Mouse (Mus musculus) left cerebral cortex, postnatal 4 days (tissue): Measurements from ENCODE around the gene Tekt1. TPM values are rescaled to one million over a fixed set of nuclear protein-coding genes. Genes with fewer than 3 reads are reported as not detected.
"Not testable (repeated sequence)": the region's sequence is repeated elsewhere in the genome, so short reads cannot be mapped to it uniquely, and the experiment has no call there.

Experiments
- DNase-seq: peaks from one replicate; pipeline ENCODE4 v3.0.0-alpha.2; 2022
- intact Hi-C: fragments of 180-260 bp; cut with DNase I; formaldehyde crosslinking; loops from one replicate; pipeline ENCODE4 v1.15.1; 2025
- total RNA-seq, 2 experiments: library from RNA; stranded (reverse); gene quantifications; 2 replicates each; pipeline ENCODE4 v1.2.3; 2021

Gene Tekt1
- total RNA-seq, 2 experiments from 2014 or later = 1.6 to 2.1 TPM

- DNase-seq = peak; percentile 58
Observed at GRCm38 (mm10) chr11:72343904-72344303, 18.3 kb downstream of the Tekt1 start.

GRCm38 (mm10) chr11:72343238-72343625 is 19.0 kb downstream of the Tekt1 start:
- not testable (repeated sequence) for DNase-seq
- intact Hi-C loops = loop anchor here (5.0 to 10.0 kb wide), 3 partner anchors 84 to 222 kb away; no protein-coding TSS in a partner anchor

More at GRCm38 (mm10) chr11:72343904-72344303, 18.3 kb downstream of the Tekt1 start:
- intact Hi-C loops = loop anchor here (5.0 to 10.0 kb wide), 3 partner anchors 83 to 221 kb away; no protein-coding TSS in a partner anchor

DNA sequence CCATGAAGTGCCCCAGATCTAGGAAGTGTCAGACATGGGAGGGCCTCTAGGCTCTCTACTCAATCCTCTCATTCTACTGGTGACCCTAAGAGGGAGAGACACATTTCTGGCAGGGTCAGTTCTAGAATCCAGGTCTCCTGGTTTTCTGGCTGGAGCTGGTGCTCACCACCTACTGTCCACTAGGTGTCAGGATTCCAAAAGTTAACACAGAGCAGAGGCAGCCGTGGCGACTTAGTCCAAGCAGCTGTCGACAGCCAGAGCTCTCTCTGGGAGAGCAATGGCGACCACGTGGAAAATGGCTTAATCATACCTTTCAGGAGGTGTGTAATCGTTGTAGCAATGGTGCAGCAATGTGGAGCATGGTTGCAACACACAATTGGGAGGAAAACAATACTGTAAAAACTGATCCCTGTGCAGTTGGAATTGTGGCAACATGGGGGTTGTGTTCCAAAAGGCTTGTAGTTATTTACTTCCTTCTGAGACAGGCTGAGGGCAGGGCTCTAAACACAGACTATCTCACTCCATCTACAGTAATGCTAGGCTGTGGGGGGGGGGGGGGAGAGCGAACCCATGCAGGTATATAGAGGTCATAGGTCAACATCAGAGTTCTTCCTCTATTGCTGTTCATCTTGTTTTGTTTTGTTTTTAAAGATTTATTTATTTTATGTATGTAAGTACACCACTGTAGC is 19.5 kb downstream of the Tekt1 start:
- peak; percentile 62 for DNase-seq
- intact Hi-C loops = loop anchor here (5.0 to 10.0 kb wide), 3 partner anchors 85 to 222 kb away; no protein-coding TSS in a partner anchor

DNA sequence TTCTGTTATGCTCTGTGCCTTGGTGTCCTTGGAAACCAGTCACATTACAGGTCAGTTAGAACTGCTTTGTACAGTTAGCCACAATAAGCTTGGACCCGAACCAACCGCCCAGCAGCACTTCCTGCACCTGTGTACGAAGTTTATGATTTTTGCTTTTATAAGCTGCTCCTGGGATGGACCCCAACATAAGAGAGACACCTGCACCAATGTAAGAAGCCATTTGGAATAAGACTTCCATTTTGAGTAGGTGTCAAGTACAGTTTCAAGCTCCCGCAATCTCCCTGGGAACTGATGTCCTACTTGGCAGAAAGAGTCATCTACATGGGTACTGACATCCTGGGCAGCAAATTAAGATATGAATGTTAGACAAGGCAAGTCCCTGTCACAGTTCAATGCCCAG is 22.5 kb downstream of the Tekt1 start:
- intact Hi-C loops = loop anchor here (5.0 to 10.0 kb wide), 3 partner anchors 88 to 225 kb away; no protein-coding TSS in a partner anchor
- DNase-seq = no peak

DNA sequence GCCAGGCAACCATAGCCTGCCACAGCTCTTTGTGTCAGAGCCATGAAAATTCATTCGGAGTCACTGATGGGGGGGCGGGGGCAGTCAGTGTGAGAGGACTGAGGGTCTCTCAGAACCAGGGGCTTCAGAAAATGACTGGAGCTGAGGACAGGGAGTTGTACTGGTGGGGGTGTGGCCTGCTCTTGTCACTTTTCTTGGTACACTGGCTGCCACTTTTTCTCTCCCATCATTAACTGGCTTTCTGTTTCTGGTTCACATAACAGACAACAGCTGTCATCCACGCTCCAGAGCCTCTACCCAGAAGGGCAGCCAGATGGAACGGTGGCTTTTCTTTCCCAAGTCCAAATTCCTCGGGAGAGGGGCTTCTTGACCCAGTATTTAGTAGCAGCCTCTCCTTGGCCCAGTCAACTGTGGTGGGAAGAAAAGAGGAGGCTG is 23.8 kb downstream of the Tekt1 start:
- peak; percentile 56 for DNase-seq

GRCm38 (mm10) chr11:72336726-72337125 is 25.5 kb downstream of the Tekt1 start:
- no peak for DNase-seq
- intact Hi-C loops = no loop called here

More for the DNA sequence above, 23.8 kb downstream of the Tekt1 start:
- intact Hi-C loops = no loop called here

- intact Hi-C loops = no loop called here
- DNase-seq = no peak
Observed at GRCm38 (mm10) chr11:72334653-72335052, 27.6 kb downstream of the Tekt1 start.

GRCm38 (mm10) chr11:72332951-72333667 is 29.1 kb downstream of the Tekt1 start:
- intact Hi-C loops = no loop called here
- no peak for DNase-seq

DNA sequence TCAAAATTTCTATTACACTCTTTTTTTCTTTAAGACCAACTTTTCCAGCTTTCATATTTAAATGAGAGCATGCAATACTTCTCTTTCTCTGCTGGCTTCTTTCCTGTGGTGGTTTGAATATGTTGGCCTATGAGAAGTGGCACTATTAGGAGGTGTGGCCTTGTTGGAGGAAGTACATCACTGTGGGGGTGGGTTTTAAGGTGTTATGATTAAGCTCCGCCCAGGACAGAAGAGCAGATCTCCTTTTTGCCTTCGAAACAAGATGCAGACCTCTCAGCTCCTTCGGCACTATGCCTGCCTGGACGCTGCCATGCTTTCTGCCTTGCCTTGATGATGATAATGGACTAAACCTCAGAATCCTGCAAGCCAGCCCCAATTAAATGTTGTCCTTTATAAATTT is 36.5 kb downstream of the Tekt1 start:
- no peak for DNase-seq
- intact Hi-C loops = no loop called here

DNA sequence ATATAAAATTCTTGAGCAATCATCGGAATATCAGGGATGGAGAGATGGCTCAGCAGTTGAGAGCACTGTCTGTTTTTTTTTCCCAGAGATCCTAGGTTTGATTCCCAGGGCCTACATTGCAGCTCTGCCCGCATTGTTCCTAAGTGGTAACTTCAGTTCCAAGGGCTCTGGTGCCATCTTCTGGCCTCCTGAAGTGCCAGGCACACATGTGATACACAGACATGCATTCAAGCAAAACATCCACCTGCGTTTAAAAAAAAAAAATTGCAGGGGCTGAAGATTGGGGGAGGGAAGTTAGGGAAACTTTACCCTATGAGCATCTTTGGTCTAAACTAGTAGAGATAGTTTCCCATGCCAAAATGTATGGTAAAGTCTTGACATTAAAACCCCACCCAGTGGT is 37.8 kb downstream of the Tekt1 start:
- intact Hi-C loops = no loop called here

GRCm38 (mm10) chr11:72318026-72318425 is 44.2 kb downstream of the Tekt1 start:
- intact Hi-C loops = no loop called here

More for the DNA sequence above, 37.8 kb downstream of the Tekt1 start:
- DNase-seq = no peak

GRCm38 (mm10) chr11:72314151-72314895 is 47.9 kb downstream of the Tekt1 start, which contains the start of gene Fbxo39:
Gene Fbxo39 (plus strand): TSS chr11:72314444.
- intact Hi-C loops = no loop called here
- DNase-seq = no peak

More at GRCm38 (mm10) chr11:72318026-72318425, 44.2 kb downstream of the Tekt1 start:
- DNase-seq = no peak

- intact Hi-C loops = no loop called here
Observed at GRCm38 (mm10) chr11:72311355-72312001, 50.8 kb downstream of the Tekt1 start.

DNA sequence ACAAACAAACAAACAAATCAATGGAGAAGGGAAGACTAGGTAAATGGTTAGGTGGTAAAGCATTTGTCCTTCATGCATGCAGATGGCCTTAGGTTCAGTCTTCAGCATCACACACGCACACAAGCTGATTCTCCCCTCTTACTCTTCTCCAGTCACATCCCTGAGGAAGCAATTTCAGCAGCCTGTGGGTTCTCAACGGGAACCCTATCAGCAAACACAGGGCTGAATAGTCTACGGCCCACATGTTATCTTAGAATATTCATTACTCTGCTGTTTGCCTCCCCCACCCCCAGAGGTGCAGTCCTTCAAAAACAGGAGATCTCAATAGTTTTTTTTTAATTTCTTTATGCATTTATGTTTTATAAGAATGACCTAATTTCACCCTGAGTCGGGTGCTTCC is 51.8 kb downstream of the Tekt1 start:
- intact Hi-C loops = no loop called here

More at GRCm38 (mm10) chr11:72311355-72312001, 50.8 kb downstream of the Tekt1 start:
- DNase-seq = no peak

GRCm38 (mm10) chr11:72308982-72309381 is 53.3 kb downstream of the Tekt1 start:
- DNase-seq = no peak
- intact Hi-C loops = no loop called here

More for the DNA sequence above, 51.8 kb downstream of the Tekt1 start:
- DNase-seq = no peak

GRCm38 (mm10) chr11:72307461-72307860 is 54.8 kb downstream of the Tekt1 start:
- intact Hi-C loops = no loop called here
- DNase-seq = no peak

- DNase-seq = peak; percentile 71
- intact Hi-C loops = no loop called here
Observed at GRCm38 (mm10) chr11:72302230-72302629, 60.0 kb downstream of the Tekt1 start.

GRCm38 (mm10) chr11:72301334-72301733 is 60.9 kb downstream of the Tekt1 start, which contains the start of gene Xaf1:
Gene Xaf1 (plus strand): TSS chr11:72301629.
- intact Hi-C loops = no loop called here
- no peak for DNase-seq
